Mouse (Mus musculus): ENCODE results near the gene Zfp668.
"Not testable (repeated sequence)": the region's sequence is repeated elsewhere in the genome, so short reads cannot be mapped to it uniquely, and the experiment has no call there.

Zfp668 gene

GRCm38 (mm10) chr7:127876467-127877348, at the start of gene Zfp668:
Gene Zfp668, minus strand, starts transcription at chr7:127876828.
- peak; percentile 92 for DNase-seq

- DNase-seq: no peak
These were observed 49.4 kb upstream of the Zfp668 start for GRCm38 (mm10) chr7:127926066-127926465.

- DNase-seq: peak; percentile 66
These were observed 48.6 kb upstream of the Zfp668 start for GRCm38 (mm10) chr7:127925252-127925651.

- no peak for DNase-seq
These were observed 47.1 kb upstream of the Zfp668 start for GRCm38 (mm10) chr7:127923714-127924113.

GRCm38 (mm10) chr7:127922451-127923275, 46.0 kb upstream of the Zfp668 start:
- no peak for DNase-seq

- DNase-seq: peak; percentile 45
These were observed 44.9 kb upstream of the Zfp668 start for GRCm38 (mm10) chr7:127921516-127921915.

GRCm38 (mm10) chr7:127919290-127919689, 42.7 kb upstream of the Zfp668 start:
- peak; percentile 43 for DNase-seq

- peak; percentile 74 for DNase-seq
These were observed 41.6 kb upstream of the Zfp668 start for GRCm38 (mm10) chr7:127918203-127918602.

- no peak for DNase-seq
These were observed 38.7 kb upstream of the Zfp668 start for GRCm38 (mm10) chr7:127915293-127915692.

GRCm38 (mm10) chr7:127912938-127913337, 36.3 kb upstream of the Zfp668 start:
- DNase-seq: no peak

GRCm38 (mm10) chr7:127912190-127912871, 35.7 kb upstream of the Zfp668 start, which contains the start of gene Kat8:
Gene Kat8, plus strand, starts transcription at chr7:127912516.
- DNase-seq: peak; percentile 89

- DNase-seq: no peak
These were observed 32.0 kb upstream of the Zfp668 start for GRCm38 (mm10) chr7:127908656-127909055.

GRCm38 (mm10) chr7:127907939-127908338, 31.3 kb upstream of the Zfp668 start:
- DNase-seq: no peak

- peak; percentile 74 for DNase-seq
These were observed 27.6 kb upstream of the Zfp668 start, which contains the start of gene Bckdk for GRCm38 (mm10) chr7:127903971-127904796. Gene Bckdk, plus strand, starts transcription at chr7:127904082.

- DNase-seq: no peak
These were observed 25.1 kb upstream of the Zfp668 start for GRCm38 (mm10) chr7:127901772-127902171.

GRCm38 (mm10) chr7:127899997-127900396, 23.4 kb upstream of the Zfp668 start:
- DNase-seq: no peak

GRCm38 (mm10) chr7:127898179-127898956, 21.7 kb upstream of the Zfp668 start:
- DNase-seq: no peak

- no peak for DNase-seq
These were observed 20.9 kb upstream of the Zfp668 start for GRCm38 (mm10) chr7:127897542-127897941.

GRCm38 (mm10) chr7:127896384-127896783, 19.8 kb upstream of the Zfp668 start:
- DNase-seq: peak; percentile 79

GRCm38 (mm10) chr7:127895891-127896290, 19.3 kb upstream of the Zfp668 start:
- not testable (repeated sequence) for DNase-seq

GRCm38 (mm10) chr7:127895442-127895841, 18.8 kb upstream of the Zfp668 start, which contains the start of the genes Gm21974 and Vkorc1:
Gene Gm21974, minus strand, starts transcription at chr7:127895454.
Gene Vkorc1, minus strand, starts transcription at chr7:127895617.
- DNase-seq: peak; percentile 95

All from lung, postnatal 14 days (tissue).